Mouse (Mus musculus): ENCODE data around the gene Rad51ap2.

GRCm38 (mm10) chr12:11418112-11418511, 37.8 kb upstream of the Rad51ap2 start:
- TF ChIP-seq POLR2A (IDR thresholded peaks at IDR 0.05; ENCODE audit: insufficient read length, low read depth): no peak
- TF ChIP-seq TCF12 (IDR thresholded peaks at IDR 0.05; ENCODE audit: insufficient read depth, poor library complexity, severe bottlenecking): no peak
- no peak for TF ChIP-seq E2F4 (IDR thresholded peaks at IDR 0.05; ENCODE audit: insufficient read depth)
- TF ChIP-seq MAX (IDR thresholded peaks at IDR 0.05; ENCODE audit: low read depth): no peak
- TF ChIP-seq MYOG (IDR thresholded peaks at IDR 0.05; ENCODE audit: control insufficient read depth in 1 of 3, insufficient read depth in 1 of 3, insufficient read length in 2 of 3, low read depth in 2 of 3): no peak
- TF ChIP-seq USF1 (IDR thresholded peaks at IDR 0.05; ENCODE audit: low read depth): no peak
- no peak for TF ChIP-seq REST (IDR thresholded peaks at IDR 0.05; ENCODE audit: insufficient read depth, insufficient read length)
- TF ChIP-seq SRF (IDR thresholded peaks at IDR 0.05; ENCODE audit: control insufficient read depth, insufficient read length, low read depth): no peak
- no peak for TF ChIP-seq POLR2AphosphoS2 (IDR thresholded peaks at IDR 0.05; ENCODE audit: insufficient read length, low read depth)
- no peak for TF ChIP-seq TCF3 (IDR thresholded peaks at IDR 0.05; ENCODE audit: insufficient read length, low read depth)
